Mouse (Mus musculus): ENCODE data around the gene Rbm12b1.
A peak's percentile ranks its signal among the peaks of the same experiment; 100 is the strongest.
"Not testable (repeated sequence)": the region's sequence is repeated elsewhere in the genome, so short reads cannot be mapped to it uniquely, and the experiment has no call there.

The Rbm12b1 gene

DNA sequence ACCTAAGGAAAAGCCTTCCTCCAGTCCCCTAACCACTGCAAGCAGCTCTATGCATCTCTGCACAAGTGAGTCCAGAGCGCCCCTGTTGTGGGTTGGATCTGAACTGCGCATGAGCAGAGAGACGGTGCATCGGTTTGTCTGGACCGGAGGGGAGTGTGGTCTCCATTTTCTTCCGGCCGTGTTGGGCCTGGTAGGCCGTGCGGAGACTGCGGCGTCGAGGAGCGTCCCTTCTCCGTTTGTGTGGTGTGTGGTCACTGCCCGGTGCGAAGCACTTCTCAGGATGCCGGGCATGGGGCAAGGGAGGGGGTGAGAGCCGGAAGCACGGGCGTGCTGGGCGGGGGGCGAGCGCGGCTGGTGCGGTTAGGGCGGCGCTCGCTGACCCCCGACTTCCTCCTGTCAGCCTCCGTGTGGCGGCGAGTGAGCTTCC, at the start of gene Rbm12b1:
Gene Rbm12b1, plus strand, starts transcription at position 124 of the 427 bp plus-strand sequence.
- DNase-seq: peak; percentile 83

DNA sequence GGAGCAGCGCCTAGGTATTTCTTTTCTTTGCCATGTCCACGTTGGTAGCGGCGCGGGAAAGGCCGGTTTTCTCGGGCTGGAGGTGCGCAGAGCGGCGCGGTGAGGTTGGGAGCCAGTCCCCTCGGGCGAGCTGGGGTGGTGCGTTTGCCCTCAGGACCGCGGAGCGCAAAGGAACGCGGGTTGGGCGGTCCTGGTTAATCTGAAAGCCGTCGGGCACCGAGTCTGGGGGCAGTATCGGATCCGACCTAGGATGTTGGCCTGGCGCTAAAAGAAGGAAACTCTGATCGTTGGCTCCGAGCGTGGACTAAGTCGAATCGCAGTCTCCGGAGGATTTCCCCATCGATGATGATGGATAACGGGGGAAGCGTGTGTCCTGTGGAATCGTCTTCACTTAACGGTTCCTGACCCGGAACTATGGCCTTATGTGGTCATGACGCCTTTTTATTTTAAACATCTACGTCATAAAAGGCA, 563 bp downstream of the Rbm12b1 start:
- peak; percentile 21 for DNase-seq

DNA sequence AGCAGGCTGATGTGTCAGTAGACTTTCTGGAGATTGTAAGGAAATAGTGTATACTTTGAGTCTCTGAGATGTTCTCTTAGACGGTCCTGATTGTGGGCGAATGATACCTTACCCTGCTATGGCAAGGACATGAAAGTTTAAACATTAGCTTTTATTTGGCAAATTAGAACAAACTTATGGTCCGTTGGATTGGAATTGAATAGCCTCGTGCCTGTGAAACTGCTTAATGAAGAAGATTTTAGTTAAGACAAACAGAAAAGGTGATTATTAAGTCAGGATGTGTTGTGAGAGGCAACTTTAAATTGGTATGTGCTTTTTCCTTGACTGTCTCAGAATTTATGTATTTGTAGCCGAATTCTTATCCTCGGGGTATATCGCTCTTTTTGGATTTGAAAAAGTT, 1.5 kb downstream of the Rbm12b1 start:
- not testable (repeated sequence) for DNase-seq

DNA sequence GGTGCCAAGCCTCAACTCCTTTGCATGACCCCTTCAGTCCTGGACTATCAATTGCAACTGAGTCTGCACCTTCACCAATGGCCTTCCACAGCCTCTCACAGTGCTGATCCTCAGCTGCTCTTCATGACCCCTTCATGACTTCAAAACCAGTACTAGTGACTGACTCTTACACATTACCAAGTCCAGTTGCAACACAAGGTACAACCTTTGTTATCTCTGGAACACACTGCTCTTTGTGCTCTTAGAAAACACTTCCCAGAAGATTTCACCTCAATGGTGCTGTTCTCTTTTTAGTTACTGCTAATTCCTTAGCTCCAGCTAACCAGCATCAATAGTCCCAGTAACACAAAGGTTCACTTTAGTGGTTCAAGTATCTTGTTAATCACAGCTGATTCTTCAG, 7.6 kb downstream of the Rbm12b1 start:
- no peak for DNase-seq

DNA sequence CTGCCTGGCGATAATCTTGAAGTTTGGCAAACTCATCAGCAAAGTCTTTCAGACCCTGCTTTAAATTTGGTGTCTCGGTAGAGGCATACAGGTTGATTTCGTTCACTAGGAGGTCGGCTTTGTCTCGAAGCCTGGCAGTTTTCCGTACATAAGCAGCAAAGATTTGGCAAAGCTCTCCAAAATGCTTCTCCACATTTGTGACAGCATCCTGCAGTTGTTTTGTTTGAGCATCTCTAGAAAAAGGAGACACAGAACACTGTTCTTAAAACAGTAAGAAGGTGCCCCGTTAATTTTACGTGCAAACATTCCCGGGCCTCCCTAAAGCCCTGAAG, 30.9 kb downstream of the Rbm12b1 start:
- no peak for DNase-seq

DNA sequence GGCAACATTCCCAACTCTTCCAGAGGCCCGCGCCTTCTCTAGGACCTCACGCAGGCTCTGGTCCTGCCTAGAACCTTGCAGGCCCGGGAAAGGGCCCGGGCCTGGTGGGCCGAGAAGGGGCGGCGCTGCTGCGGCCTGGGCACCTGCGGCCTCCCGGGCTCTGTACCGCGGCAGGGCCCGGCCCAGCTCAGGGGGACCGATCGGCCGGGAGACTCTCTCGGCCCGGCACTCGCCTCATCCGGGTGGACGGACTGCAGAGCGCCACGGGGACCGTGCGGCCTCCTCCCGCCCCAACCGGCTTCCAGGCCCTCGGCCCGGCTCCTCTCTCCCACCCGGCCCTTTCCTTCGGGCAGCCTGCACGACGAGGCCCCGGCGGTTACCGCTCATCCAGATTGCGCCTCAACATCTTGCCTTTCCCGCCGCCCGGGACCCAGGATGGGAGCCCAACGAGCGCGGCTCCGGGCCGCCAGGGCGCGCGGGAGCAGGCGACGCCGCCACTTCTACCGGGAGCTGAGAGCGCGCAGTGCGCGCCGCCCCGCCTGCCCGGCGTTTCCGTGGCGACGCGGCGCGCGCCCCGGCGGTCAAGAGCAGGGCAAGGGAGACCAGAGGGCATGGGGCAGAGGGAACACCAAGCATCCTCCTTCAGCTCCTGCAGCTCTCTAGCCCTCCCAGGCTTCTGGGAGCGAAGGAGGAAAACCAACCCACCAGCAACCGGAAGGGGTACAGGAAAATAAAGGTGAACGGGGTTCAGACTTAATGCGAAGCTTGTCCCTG, 31.4 kb downstream of the Rbm12b1 start, which contains the start of gene Fam92a:
Gene Fam92a, minus strand, starts transcription at position 698 of the 774 bp plus-strand sequence.
- peak; percentile 73 for DNase-seq

DNA sequence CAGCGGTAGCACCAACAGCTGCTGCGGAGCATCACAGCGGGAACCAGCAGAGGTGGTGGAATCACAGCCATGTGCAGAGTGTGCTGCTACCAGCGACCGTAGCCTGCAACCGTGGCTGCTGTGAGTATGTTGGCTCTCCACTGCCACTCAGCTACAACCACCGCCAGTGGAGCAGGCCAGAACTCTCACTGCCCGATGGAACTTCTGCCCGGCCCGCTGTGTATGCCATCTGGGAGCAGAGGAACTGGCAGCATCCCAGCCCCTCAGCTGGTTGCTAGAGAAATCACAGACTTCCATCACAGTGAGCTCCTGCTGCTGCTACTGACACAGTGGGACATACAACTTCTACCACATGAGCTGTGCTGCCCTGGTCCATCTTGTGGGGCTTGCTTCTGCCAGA, 38.9 kb downstream of the Rbm12b1 start:
- DNase-seq: no peak

Data from cerebellum, adult 9-10 months (tissue).